Mouse (Mus musculus) adipocyte (in vitro differentiated cells): ENCODE measurements at regions not wholly inside any gene's neighbourhood (a gene's known extent, or its start where the extent isn't known, plus 50 kb on each side); places are given as distances from the start of the nearest gene placed in this dataset.

Source experiments
- DNase-seq: peaks from one replicate; pipeline ENCODE4 v3.0.0-alpha.2; 2016; ENCODE audit warnings: low spot score

- no peak for DNase-seq
Observed at GRCm38 (mm10) chr17:14764796-14765195, 70.8 kb upstream of the Thbs2 start.

- peak; percentile 80 for DNase-seq
Observed at GRCm38 (mm10) chr17:14753095-14753494, 59.1 kb upstream of the Thbs2 start.

- DNase-seq, result no peak
Observed at GRCm38 (mm10) chr17:14750519-14751145, 56.6 kb upstream of the Thbs2 start.

GRCm38 (mm10) chr17:14749281-14749680 is 55.2 kb upstream of the Thbs2 start:
- no peak for DNase-seq

DNA sequence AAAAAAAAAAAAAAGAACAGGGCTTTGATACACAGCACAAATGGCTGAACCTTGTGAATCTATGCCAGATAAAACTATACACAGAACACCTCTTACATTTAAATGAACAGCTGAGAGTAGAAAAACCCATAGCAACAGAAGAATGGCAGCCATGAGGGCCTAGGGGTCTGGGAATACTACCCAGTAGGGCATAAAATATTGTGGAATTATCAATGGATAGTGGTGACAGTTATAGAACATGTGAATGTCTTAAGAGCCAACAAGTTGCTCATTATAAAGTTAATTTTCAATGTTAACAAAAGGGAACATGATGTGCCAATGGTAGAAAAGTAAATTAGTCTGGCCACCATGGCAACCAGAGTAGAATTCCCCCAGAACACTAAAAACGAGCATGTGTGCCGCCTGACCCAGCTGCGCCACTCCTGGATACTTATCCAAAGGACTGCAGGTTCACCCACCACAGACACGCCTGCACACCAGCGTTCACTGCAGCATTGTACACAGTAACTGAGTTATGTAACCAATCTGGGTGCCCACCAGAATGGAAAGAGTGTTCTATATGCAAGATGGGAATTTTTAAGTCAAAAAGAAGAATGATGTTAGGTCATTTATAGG is 53.3 kb upstream of the Thbs2 start:
- DNase-seq, result no peak

GRCm38 (mm10) chr17:14745512-14745911 is 51.5 kb upstream of the Thbs2 start:
- DNase-seq, result no peak

DNA sequence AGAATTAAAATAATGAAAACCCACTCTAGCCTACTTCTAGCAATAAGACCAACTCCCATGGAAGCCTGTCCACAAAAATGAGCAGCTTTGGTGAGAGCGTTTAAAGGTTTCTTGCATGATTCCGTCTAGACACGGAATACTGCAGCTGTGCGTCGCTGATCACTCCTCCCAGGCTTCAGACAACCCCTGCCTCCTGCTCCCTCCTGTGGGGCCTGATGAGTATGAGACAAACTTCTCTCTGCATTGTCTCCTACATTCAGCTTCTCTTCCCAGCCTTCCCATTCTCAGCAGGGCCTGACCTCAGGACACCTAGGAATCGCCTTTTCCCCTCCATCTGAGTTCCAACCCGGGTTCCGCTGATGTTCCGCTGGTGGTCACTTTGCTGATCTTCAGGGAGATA is 50.0 kb upstream of the Thbs2 start:
- DNase-seq, result no peak
